8 mouse cellular contexts compared by ENCODE assay signal in genomic region chr10:84532191-84532889, GRCm38 (mm10). TPM values are rescaled to one million over a fixed set of nuclear protein-coding genes. Genes with fewer than 3 reads are reported as not detected.
DNase-seq lines count a peak whose midpoint lies in the region; ATAC-seq and TF ChIP-seq lines count a peak whose summit lies in the region.

No protein-coding gene starts in this region.

- no peak for ATAC-seq in kidney, embryonic 14.5 days (ENCODE audit: low FRiP score, low TSS enrichment)
- no peak for ATAC-seq in erythroblast, adult 5-6 weeks (replicated peaks; ENCODE audit: low FRiP score, poor library complexity, severe bottlenecking)

- H3K9ac ChIP-seq in kidney, embryonic 14.5 days (ENCODE audit: low read depth, low read length) = peak overlapping the region; percentile 98

- peaks cover 39% of the 10 kb centered on the region for H3K36me3 ChIP-seq in kidney, embryonic 14.5 days (ENCODE audit: control insufficient read depth, insufficient read depth, low read length)

- no peak for TF ChIP-seq CTCF in bone marrow macrophage, adult 2 months (IDR thresholded peaks at IDR 0.05; ENCODE audit: low read depth, low read length)

- H3K4me3 ChIP-seq in bone marrow macrophage, adult 2 months (ENCODE audit: insufficient read depth, low read length) = peak overlapping the region; percentile 90
- H3K4me3 ChIP-seq in kidney, embryonic 14.5 days (ENCODE audit: low read length) = peak overlapping the region; percentile 97

- H3K27me3 ChIP-seq in kidney, embryonic 14.5 days (ENCODE audit: control insufficient read depth, insufficient read depth, low read length) = no peaks in the 10 kb centered on the region

- DNase-seq in adrenal gland, adult 2 months = peak; percentile 67
- no peak for DNase-seq in adrenal gland, postnatal 4 days (ENCODE audit: low spot score in 2 of 2)
- peak; percentile 65 for DNase-seq in heart, adult 8-10 months (ENCODE audit: low spot score)
- DNase-seq in lung, postnatal 14 days = peak; percentile 57
- no peak for DNase-seq in thymus, postnatal 14 days

- H3K9me3 ChIP-seq in kidney, embryonic 14.5 days (ENCODE audit: control insufficient read depth, low read length) = no peaks in the 10 kb centered on the region

- 63% methylated on average over 16 of the region's 16 CpGs for WGBS in kidney, embryonic 14.5 days

- peaks cover 21% of the 10 kb centered on the region for H3K4me1 ChIP-seq in bone marrow macrophage, adult 2 months (ENCODE audit: control insufficient read depth, insufficient read depth, low read length)
- peaks cover 44% of the 10 kb centered on the region for H3K4me1 ChIP-seq in kidney, embryonic 14.5 days (ENCODE audit: control insufficient read depth, insufficient read depth, low read length)

- H3K27ac ChIP-seq in bone marrow macrophage, adult 2 months (ENCODE audit: insufficient read depth, low read depth, low read length) = no peak overlapping the region
- no peak overlapping the region for H3K27ac ChIP-seq in kidney, embryonic 14.5 days (ENCODE audit: low read depth, low read length)

- TF ChIP-seq POLR2A in bone marrow macrophage, adult 2 months (IDR thresholded peaks at IDR 0.05; ENCODE audit: borderline replicate concordance, low read depth, low read length) = no peak

- peak overlapping the region; percentile 79 for H3K4me2 ChIP-seq in kidney, embryonic 14.5 days (replicated peaks; ENCODE audit: low read depth, low read length)

RNA-seq across cellular contexts. Expression of gene Ckap4, which starts 1.5 kb away (rescaled TPM):
- total RNA-seq in adrenal gland, adult 2 months (2021) = 10 to 100 TPM; 24.5 to 44.7 TPM
- polyA plus RNA-seq in adrenal gland, adult 2 months (2012; rRNA removed) = 20.8 and 29.3 TPM in 2 replicates
- total RNA-seq in adrenal gland, postnatal 4 days (2021) = 100 to 1,000 TPM in 1 of 2 experiments, 10 to 100 TPM in 1; 96.9 to 103 TPM
- polyA plus RNA-seq in bone marrow macrophage, adult 2 months (2012; ENCODE audit: insufficient read depth, insufficient read length, missing spikeins) = 19.2 and 19.9 TPM in 2 replicates
- total RNA-seq in heart, adult 8-10 months (2022) = 10 to 100 TPM; 18.2 to 26.3 (median 22.8) TPM
- polyA plus RNA-seq in kidney, embryonic 14.5 days (2014; fragmentation: Nextera tagmentation; extraction: Ambion mirVana) = 87.6 and 121 TPM in 2 replicates
- total RNA-seq in erythroblast, adult 5-6 weeks (2015; ENCODE audit: low replicate concordance) = 43.8 and 45.6 TPM in 2 replicates
- total RNA-seq in erythroblast, adult 5-6 weeks (2017; ENCODE audit: low replicate concordance) = 29.6 and 38.4 TPM in 2 replicates

RNA-seq across cellular contexts. Expression of gene Tcp11l2, which starts 44.1 kb away (rescaled TPM):
- total RNA-seq in adrenal gland, adult 2 months (2021) = 10 to 100 TPM; 35.0 to 41.7 TPM
- polyA plus RNA-seq in adrenal gland, adult 2 months (2012; rRNA removed) = 35.9 and 48.1 TPM in 2 replicates
- total RNA-seq in adrenal gland, postnatal 4 days (2021) = 10 to 100 TPM; 50.1 to 51.2 TPM
- 53.1 and 57.5 TPM in 2 replicates for polyA plus RNA-seq in bone marrow macrophage, adult 2 months (2012; ENCODE audit: insufficient read depth, insufficient read length, missing spikeins)
- 100 to 1,000 TPM in 3 of 4 experiments, 10 to 100 TPM in 1; 89.2 to 200 (median 123) TPM for total RNA-seq in heart, adult 8-10 months (2022)
- polyA plus RNA-seq in kidney, embryonic 14.5 days (2014; fragmentation: Nextera tagmentation; extraction: Ambion mirVana) = 6.5 and 11.3 TPM in 2 replicates
- 604 and 645 TPM in 2 replicates for total RNA-seq in erythroblast, adult 5-6 weeks (2015; ENCODE audit: low replicate concordance)
- 495 and 623 TPM in 2 replicates for total RNA-seq in erythroblast, adult 5-6 weeks (2017; ENCODE audit: low replicate concordance)

Comparison
In these comparisons a context has a peak if more than half of its experiments do, and no peak if none do; other contexts are left out.
1. DNase-seq: peak in adrenal gland, adult 2 months (single experiment), heart, adult 8-10 months (single experiment) and lung, postnatal 14 days (single experiment); none in adrenal gland, postnatal 4 days (0 of 2) and thymus, postnatal 14 days (single experiment).